Mouse (Mus musculus) ovary, postnatal 10 days (tissue): ENCODE results near the gene Tmprss6.

Source experiments
- DNase-seq: peaks from one replicate; pipeline ENCODE4 v3.0.0; 2022; ENCODE audit warnings: low spot score

Gene Tmprss6

GRCm38 (mm10) chr15:78414157-78414556 lies 54.3 kb downstream of the Tmprss6 start:
- no peak for DNase-seq

- DNase-seq: no peak
Observed at GRCm38 (mm10) chr15:78413719-78414117, 54.7 kb downstream of the Tmprss6 start.

GRCm38 (mm10) chr15:78413083-78413718 lies 55.2 kb downstream of the Tmprss6 start:
- DNase-seq: no peak

- DNase-seq: no peak
Observed at GRCm38 (mm10) chr15:78409570-78410052, 58.8 kb downstream of the Tmprss6 start.

- peak; percentile 87 for DNase-seq
Observed at GRCm38 (mm10) chr15:78406293-78406934, 62.0 kb downstream of the Tmprss6 start, which contains the start of gene Mpst. TSS of gene Mpst (plus strand) at chr15:78406416.

- DNase-seq: peak; percentile 74
Observed at GRCm38 (mm10) chr15:78405517-78406211, 62.8 kb downstream of the Tmprss6 start, which contains the start of gene Tst. TSS of gene Tst (minus strand) at chr15:78405907.

GRCm38 (mm10) chr15:78405098-78405497 lies 63.3 kb downstream of the Tmprss6 start:
- no peak for DNase-seq

- no peak for DNase-seq
Observed at GRCm38 (mm10) chr15:78403896-78404295, 64.5 kb downstream of the Tmprss6 start.

GRCm38 (mm10) chr15:78403301-78403741 lies 65.1 kb downstream of the Tmprss6 start:
- no peak for DNase-seq

GRCm38 (mm10) chr15:78402423-78402822 lies 66.0 kb downstream of the Tmprss6 start:
- DNase-seq: no peak

- no peak for DNase-seq
Observed at GRCm38 (mm10) chr15:78401921-78402320, 66.5 kb downstream of the Tmprss6 start.

GRCm38 (mm10) chr15:78401345-78401744 lies 67.1 kb downstream of the Tmprss6 start:
- no peak for DNase-seq

GRCm38 (mm10) chr15:78395478-78395962 lies 72.9 kb downstream of the Tmprss6 start, which contains the start of gene Tex33:
TSS of gene Tex33 (minus strand) at chr15:78395912.
- no peak for DNase-seq

GRCm38 (mm10) chr15:78390855-78391254 lies 77.6 kb downstream of the Tmprss6 start:
- no peak for DNase-seq
